Mouse (Mus musculus): ENCODE measurements around the gene Hsd3b2.

- no peak for TF ChIP-seq CTCF (IDR thresholded peaks at IDR 0.05; ENCODE audit: control insufficient read depth, insufficient read depth, low read length)
- TF ChIP-seq POLR2A (IDR thresholded peaks at IDR 0.05; ENCODE audit: borderline replicate concordance, control insufficient read depth, low read depth, low read length): no peak
Observed at GRCm38 (mm10) chr3:98682401-98682800, 41.9 kb downstream of the Hsd3b2 start.

Data from bone marrow, adult 2 months (tissue).